Mouse (Mus musculus): ENCODE data around the gene Zbtb9.

DNA sequence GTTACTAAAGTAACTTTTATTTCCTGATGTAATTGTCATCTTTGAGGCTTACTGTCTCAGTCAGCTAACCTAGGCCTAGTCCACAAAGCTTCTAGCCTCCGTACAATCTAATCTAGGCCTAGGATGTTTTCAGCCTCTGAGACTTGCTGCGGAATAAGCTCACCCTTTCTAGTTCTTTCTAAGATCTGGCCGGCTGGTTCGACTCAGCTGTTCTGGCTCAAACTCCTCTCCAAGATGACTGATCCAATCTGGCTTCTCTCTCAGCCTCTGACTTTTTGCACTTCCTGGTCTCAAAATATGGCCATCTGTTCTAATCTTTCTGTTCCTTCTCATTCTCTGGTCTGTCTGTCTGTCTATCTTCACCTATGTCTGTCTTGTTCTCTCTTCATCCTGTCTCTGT, 10.4 kb downstream of the Zbtb9 start:
- TF ChIP-seq CTCF (IDR thresholded peaks at IDR 0.05; ENCODE audit: low read depth) (no peak), EP300 (IDR thresholded peaks at IDR 0.05; ENCODE audit: low read depth) (no peak)

All from liver, embryonic 14.5 days (tissue).